Mouse (Mus musculus): ENCODE results near the gene Agap2.

Agap2 gene

DNA sequence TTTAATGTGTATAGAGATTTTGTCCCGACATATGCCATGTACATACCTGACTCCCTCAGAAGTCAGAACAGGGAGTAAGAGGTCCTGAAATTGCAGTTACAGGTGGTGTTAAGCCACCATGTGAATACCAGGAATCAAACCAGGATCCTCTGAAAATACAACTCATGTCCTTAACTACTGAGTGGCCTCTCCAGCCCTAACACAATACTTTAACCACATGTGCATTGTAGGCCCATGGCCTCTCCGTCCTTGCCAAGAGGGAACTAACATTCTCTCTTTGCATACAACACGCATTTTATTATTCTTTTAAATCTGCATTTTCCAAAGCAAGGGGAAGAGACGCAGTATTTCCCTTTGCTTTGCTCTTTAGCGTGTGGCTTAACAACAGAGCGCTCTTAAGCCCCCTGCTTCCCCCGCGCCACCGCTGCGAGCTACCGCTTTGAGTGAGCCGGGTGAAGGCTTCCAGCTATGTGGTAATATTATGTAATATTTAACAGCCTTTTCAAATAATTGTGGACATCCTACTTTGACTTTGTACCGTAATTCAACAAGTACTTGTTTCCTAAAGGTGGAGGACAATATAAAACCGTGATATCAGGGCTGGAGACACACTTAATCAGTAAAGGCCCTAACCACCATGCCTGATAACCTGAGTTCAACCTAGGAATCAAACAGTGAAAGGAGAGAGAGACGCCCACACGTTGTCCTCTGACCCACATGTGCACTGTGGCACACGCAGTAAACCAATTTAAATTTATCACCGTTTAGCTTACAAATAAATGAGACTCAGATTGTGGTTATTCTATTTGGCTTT lies 63.5 kb downstream of the Agap2 start:
- DNase-seq, result no peak

DNA sequence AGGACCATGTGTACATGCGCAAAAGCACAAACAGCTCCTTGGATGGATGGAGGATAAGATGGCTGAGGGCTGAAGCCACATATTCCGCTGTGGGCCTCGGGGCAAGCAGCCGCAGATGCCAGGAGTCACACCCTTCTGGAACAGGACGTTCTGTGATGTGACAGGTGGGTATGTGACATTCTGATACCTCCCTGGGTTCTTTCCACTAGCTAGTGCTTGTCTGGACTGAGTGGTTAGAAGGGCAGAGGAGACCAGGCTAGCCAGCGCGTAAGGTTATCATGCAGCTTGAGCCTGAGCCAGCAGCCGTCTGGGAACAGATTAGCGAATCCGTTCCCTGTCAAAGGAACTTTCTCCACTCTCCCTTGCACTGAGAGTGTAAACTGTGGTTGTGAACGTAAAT lies 65.9 kb downstream of the Agap2 start:
- no peak for DNase-seq

DNA sequence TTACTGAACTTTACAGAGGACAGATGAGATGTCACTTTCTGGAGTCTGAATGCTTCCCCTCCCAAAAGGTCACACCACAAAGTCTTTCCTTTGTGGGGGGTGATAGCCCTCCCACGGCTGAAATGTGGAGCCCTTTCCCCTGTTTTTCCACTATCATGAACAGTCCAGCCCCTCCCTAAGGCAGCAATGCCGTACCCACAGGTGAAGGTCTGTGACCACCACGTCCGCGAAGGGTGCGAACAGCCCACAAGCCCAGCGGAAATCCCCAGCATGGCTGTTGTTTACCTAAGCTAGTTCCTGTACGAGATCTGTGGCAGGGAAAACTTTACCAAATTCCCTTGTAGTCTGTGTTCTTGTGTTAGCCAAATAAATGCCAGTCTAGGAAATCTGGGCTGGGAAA lies 66.4 kb downstream of the Agap2 start:
- DNase-seq, result peak; percentile 88
